Mouse (Mus musculus): Measurements from ENCODE around the gene Rpl29.

Gene Rpl29

GRCm38 (mm10) chr9:106454888-106455681 lies 25.8 kb downstream of the Rpl29 start:
- DNase-seq (ENCODE audit: low spot score): no peak

DNA sequence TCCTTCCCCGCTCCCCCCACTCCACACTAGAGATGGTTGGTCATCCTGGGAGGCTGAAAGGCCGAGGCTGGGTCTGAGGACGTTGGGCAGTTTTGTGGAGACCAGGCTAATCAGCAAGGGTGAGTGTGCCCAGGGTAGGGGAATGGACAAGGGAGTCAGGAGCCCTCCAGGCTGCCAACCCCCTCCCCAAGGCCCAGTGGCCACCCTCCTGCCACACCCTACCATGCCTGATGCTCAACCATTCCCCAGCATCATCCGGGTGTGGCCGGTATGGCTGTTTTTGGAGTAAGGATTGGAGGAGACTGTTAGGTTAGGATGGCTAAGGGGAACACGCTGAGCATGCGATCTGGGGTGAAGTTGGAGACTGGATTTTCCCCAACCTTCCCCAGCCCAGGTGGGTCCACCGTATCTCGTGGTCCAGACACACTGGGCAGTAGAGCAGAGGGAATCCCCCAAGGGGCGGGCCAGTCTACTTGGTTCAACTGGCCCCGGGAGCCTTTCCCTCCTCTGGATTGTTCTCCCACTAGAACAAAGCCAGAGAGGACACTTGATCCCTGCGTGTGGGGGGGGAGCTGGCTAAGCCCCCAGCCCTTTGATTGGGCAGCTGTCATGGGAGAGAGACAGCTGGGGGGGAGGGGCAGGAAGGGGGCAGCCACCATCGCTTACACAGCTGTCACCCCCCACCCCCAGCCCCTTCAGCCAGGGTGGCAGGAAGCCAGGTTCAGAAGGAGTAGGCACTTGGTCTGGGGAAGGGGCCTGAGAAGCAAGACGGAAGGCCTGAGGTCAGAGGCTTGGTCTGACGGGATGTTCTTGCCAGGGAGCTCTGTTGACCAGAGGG lies 27.3 kb downstream of the Rpl29 start:
- peak; percentile 66 for DNase-seq (ENCODE audit: low spot score)

- DNase-seq (ENCODE audit: low spot score): no peak
These were observed 27.9 kb downstream of the Rpl29 start for GRCm38 (mm10) chr9:106457163-106457559.

- no peak for DNase-seq (ENCODE audit: low spot score)
These were observed 28.7 kb downstream of the Rpl29 start for GRCm38 (mm10) chr9:106457920-106458319.

GRCm38 (mm10) chr9:106459946-106460345 lies 30.7 kb downstream of the Rpl29 start:
- DNase-seq (ENCODE audit: low spot score): no peak

DNA sequence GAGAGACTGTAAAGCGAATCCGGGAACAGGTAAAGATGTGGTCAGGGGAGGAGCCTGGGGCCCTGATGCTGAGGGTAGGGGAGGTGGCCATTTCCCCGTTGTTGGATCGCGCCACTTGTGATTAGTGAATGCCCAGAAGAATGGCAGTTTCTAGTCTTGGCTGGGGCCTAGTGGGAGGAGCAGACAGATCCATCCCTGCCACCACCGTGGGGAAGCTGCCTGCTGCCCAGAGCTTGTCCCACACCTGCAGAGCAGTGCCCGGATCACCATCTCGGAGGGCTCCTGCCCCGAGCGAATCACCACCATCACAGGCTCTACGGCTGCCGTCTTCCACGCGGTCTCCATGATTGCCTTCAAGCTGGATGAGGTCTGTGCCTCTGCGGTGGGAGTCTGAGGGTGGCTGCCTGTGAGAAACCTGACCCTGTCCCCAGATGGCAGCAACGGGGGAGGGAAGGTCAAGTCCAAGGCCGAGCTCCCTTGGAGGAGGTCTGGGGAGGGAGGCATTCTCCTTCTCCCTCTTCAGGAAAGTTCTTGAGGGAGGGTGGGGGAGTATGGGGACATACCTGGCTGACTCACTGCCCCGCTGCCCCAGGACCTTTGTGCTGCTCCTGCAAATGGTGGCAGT lies 31.3 kb downstream of the Rpl29 start:
- DNase-seq (ENCODE audit: low spot score): no peak

DNA sequence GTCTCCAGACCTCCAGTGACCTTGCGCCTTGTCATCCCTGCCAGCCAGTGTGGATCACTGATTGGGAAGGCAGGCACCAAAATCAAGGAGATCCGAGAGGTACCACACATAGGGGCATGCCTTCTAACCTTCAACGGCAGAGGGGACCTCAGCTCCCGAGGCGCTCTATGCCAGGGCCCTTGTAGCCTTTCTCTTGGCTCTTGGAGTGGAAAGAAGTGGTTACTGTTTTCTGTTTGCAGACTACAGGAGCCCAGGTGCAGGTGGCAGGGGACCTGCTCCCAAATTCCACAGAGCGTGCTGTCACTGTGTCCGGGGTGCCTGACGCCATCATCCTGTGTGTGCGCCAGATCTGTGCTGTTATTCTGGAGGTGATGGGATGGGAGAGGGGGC lies 31.8 kb downstream of the Rpl29 start:
- DNase-seq (ENCODE audit: low spot score): no peak

GRCm38 (mm10) chr9:106461641-106462429 lies 32.6 kb downstream of the Rpl29 start:
- DNase-seq (ENCODE audit: low spot score): no peak

DNA sequence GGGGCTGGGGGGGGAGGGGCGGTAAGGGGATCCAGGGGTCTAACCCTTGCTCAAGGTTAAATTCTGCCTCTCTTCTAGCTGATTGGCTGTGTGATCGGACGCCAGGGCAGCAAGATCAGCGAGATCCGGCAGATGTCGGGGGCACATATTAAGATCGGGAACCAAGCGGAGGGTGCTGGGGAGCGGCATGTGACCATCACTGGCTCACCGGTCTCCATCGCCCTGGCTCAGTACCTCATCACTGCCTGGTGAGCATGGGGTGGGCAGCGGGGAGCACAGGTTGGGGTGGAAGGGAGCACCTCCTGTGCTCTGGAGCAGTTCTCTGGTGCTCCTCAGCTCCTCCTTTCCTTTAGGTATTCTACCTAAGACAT lies 33.2 kb downstream of the Rpl29 start:
- no peak for DNase-seq (ENCODE audit: low spot score)

- DNase-seq (ENCODE audit: low spot score): no peak
These were observed 34.1 kb downstream of the Rpl29 start for GRCm38 (mm10) chr9:106463122-106464063.

- DNase-seq (ENCODE audit: low spot score): peak; percentile 71
These were observed 35.7 kb downstream of the Rpl29 start for GRCm38 (mm10) chr9:106464751-106465541.

DNA sequence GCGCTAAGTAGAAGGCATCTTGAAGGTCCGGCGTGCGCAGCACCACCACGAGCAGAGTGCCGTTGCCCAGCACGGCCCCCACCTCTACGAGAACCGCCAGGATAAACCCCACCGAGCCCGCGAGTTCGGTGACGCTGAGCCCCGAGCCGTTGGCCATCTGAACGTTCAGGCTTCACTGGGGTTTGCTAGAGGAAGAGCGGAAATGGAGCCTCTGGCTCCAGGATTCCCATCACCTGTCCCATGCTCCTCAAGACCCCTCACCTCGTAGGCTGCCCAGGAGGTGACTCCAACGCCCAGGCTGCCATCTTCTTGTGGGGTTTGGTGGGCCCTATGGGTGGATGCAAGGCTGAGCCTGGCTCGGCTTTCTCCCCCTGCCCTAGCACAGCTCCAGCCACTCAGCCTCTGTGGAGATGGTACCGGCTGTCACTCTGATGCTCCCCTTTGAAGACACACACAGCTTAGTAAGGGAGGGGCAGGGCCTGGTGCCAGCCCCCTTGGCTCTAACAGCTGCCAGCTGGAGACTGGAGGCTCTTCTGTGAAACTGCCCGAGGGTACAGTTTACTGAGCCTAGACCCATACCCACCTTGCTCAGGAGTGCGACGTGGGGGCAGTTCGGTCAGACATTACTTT lies 36.4 kb downstream of the Rpl29 start, which contains the start of gene Gpr62:
TSS of gene Gpr62 (minus strand) at position 368 of the 630 bp plus-strand sequence.
- no peak for DNase-seq (ENCODE audit: low spot score)

- no peak for DNase-seq (ENCODE audit: low spot score)
These were observed 37.5 kb downstream of the Rpl29 start for GRCm38 (mm10) chr9:106466721-106467120.

DNA sequence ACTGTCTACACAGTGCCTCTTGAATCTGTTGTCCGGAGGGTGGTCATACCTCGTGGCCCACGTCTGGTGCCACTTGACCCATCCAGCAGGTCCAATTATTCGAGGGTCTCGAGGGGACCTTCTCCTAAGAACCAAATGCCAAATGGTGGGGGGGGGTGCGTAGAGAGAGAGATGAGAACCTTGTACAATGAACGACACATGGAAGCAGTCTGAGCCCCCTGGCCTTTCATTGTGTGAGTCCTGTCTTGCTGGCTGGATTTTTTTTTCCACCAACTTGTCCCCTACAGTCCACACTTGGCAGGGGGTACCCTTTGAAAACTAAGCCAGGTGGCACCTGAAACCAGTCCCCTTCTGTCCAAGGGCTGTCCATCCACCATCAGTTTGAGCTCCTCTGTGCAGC lies 38.5 kb downstream of the Rpl29 start:
- no peak for DNase-seq (ENCODE audit: low spot score)

DNA sequence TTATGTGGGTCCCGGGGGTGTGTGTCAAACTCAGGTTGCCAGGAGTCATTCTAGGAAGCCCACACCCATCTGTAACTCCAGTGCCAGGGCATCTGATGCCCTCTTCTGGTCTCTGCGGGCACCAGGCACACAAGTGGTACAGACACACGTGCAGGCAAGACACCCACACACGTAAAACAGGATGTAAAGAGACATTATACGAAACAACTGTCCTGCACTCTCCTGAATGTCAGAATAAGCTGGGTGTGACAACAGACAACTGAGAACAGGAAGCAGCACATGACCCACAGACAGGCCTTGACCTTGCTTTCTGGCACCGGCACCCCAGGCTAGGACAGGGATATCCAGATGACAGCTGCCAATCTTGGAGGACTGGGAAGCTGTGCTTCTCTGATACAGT lies 40.1 kb downstream of the Rpl29 start:
- no peak for DNase-seq (ENCODE audit: low spot score)

GRCm38 (mm10) chr9:106469776-106470175 lies 40.5 kb downstream of the Rpl29 start:
- DNase-seq (ENCODE audit: low spot score): no peak

GRCm38 (mm10) chr9:106470991-106471750 lies 41.9 kb downstream of the Rpl29 start:
- peak; percentile 43 for DNase-seq (ENCODE audit: low spot score)

GRCm38 (mm10) chr9:106471892-106472291 lies 42.6 kb downstream of the Rpl29 start:
- DNase-seq (ENCODE audit: low spot score): peak; percentile 84

DNA sequence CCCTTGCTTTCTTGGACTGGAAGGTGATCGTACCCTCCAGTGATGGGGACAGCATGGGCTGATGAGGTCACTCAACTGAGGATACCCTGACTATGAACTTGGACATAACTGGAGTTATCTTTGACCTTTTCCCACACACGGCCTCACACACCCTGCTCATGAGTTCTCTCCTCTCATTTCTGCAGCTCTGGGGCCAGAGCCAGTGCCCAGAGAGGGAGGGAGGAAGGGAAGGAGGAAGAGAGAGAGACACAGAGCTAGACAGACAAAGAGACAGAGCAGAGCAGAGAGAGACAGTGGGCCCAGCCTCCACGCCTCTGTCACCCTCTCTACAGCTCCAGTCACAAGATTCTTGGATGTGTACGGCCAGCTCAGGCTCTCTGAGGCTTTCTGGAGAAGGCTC lies 43.1 kb downstream of the Rpl29 start:
- DNase-seq (ENCODE audit: low spot score): no peak
